Mouse (Mus musculus) limb, embryonic 12.5 days (tissue): ENCODE measurements around the gene Lrwd1. TPM values are rescaled to one million over a fixed set of nuclear protein-coding genes. Genes with fewer than 3 reads are reported as not detected.

Experiments
- ATAC-seq: fragments of 200-750 bp; cut with Nextera tagmentation; 2 replicates; pipeline ENCODE4 v1.8.0; 2017; ENCODE audit warnings: low read depth, moderate TSS enrichment; ENCODE audit not compliant: insufficient number of reproducible peaks, insufficient read depth, low FRiP score, low TSS enrichment
- H3K27ac ChIP-seq: fragments of 300-500 bp; sonication (generic); 2 replicates; pipeline ENCODE4 v1.5.1; 2016; ENCODE audit warnings: mild to moderate bottlenecking, moderate library complexity
- H3K27me3 ChIP-seq: fragments of 300-500 bp; sonication (generic); 2 replicates; pipeline ENCODE4 v1.6.1; 2016; ENCODE audit warnings: mild to moderate bottlenecking, moderate library complexity
- H3K36me3 ChIP-seq: fragments of 300-500 bp; sonication (generic); 2 replicates; pipeline ENCODE4 v1.6.1; 2016; ENCODE audit warnings: mild to moderate bottlenecking, moderate library complexity
- H3K4me1 ChIP-seq: fragments of 300-500 bp; sonication (generic); replicated peaks from 2 replicates; pipeline ENCODE4 v1.6.1; 2016
- H3K4me2 ChIP-seq: fragments of 300-500 bp; sonication (generic); 2 replicates; pipeline ENCODE4 v1.6.1; 2016; ENCODE audit warnings: mild to moderate bottlenecking, moderate library complexity
- H3K4me3 ChIP-seq: fragments of 300-500 bp; sonication (generic); replicated peaks from 2 replicates; pipeline ENCODE4 v1.5.1; 2016; ENCODE audit warnings: mild to moderate bottlenecking
- H3K9ac ChIP-seq: fragments of 300-500 bp; sonication (generic); replicated peaks from 2 replicates; pipeline ENCODE4 v1.6.1; 2016; ENCODE audit warnings: mild to moderate bottlenecking, moderate library complexity
- H3K9me3 ChIP-seq: fragments of 300-500 bp; sonication (generic); 2 replicates; pipeline ENCODE4 v1.6.1; 2016; ENCODE audit warnings: mild to moderate bottlenecking, moderate library complexity
- WGBS: fragments of 180-500 bp; shearing (Covaris S2); methylation state at CpG from one replicate; pipeline ENCODE4 v1.1.7; 2016; 5-methylcytosine and 5-hydroxymethylcytosine counted together
- polyA plus RNA-seq: library from polyadenylated mRNA; unstranded; fragments of >200 nt; fragmentation: Nextera tagmentation; extraction: Ambion mirVana; gene quantifications from 2 replicates; pipeline ENCODE4 v1.2.1, GENCODE M21; 2016

Lrwd1 gene
- polyA plus RNA-seq, 1 experiment from 2014 or later = 49.6 TPM

DNA sequence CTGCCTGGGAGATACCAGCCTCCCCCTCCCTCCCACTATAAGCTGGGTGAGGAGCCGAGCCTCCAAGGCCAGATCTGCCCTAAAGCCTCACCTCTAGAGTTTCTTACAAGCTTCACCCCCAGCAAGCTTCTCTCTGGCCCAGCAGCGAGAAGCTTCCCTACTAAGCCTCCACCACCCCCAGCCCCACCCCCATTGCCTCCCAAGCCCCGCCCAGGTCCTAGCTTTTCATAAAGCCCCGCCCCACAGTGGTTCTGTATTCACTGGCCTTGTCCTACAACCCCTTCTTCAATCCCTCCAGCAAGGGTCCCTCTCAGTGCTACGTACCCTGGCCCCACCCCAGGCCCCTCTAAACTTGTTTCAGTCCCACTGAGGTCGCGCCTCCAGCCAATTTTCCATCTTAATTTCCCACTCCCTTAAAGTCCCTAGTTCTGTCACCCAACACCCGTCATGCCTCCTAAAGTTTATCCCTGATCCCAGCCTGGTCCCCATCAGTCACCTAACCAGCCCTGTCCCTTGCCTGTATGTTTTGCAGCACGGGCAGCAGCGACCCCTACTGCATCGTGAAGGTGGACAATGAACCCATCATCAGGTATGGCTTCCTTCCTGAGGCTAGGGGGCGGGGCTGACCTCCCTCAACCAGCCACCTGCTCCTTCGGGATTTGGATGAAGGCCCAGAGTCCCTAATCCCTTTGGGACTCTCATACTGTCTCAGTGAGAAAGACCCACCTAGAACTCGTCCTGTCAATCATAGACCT lies 46.9 kb downstream of the Lrwd1 start:
- Histone ChIP-seq H3K27ac (no peak overlapping the region), H3K36me3 (no peaks in the 10 kb centered on the region; the same call in 1 of the 2 replicates), H3K4me1 (peaks cover 18% of the 10 kb centered on the region), H3K9me3 (no peaks in the 10 kb centered on the region), H3K4me2 (no peak overlapping the region), H3K4me3 (no peak overlapping the region), H3K9ac (no peak overlapping the region), H3K27me3 (peaks cover 45% of the 10 kb centered on the region)
- WGBS = 17% methylated on average over 14 of the region's 14 CpGs
- ATAC-seq = no peak

GRCm38 (mm10) chr5:136086290-136086689 lies 49.6 kb downstream of the Lrwd1 start:
- Histone ChIP-seq H3K9ac (no peak overlapping the region), H3K4me2 (no peak overlapping the region), H3K9me3 (no peaks in the 10 kb centered on the region), H3K27me3 (peaks cover 46% of the 10 kb centered on the region), H3K4me3 (no peak overlapping the region), H3K27ac (no peak overlapping the region), H3K4me1 (peaks cover 23% of the 10 kb centered on the region), H3K36me3 (no peaks in the 10 kb centered on the region; the same call in 1 of the 2 replicates)
- WGBS = 92% methylated on average over 8 of the region's 8 CpGs
- ATAC-seq = no peak

- 4% methylated on average over 21 of the region's 21 CpGs for WGBS
- no peaks in the 10 kb centered on the region for H3K9me3 ChIP-seq
- H3K27me3 ChIP-seq = peaks cover 46% of the 10 kb centered on the region
- peak overlapping the region; percentile 90 for H3K4me2 ChIP-seq
- H3K36me3 ChIP-seq = no peaks in the 10 kb centered on the region; the same call in 1 of the 2 replicates
- ATAC-seq = no peak
- peak overlapping the region; percentile 58 for H3K4me3 ChIP-seq
- H3K27ac ChIP-seq = peak overlapping the region; percentile 17; the same call in 1 of the 2 replicates
- H3K9ac ChIP-seq = peak overlapping the region; percentile 23; the same call in 1 of the 2 replicates
- H3K4me1 ChIP-seq = peaks cover 23% of the 10 kb centered on the region
These were observed 50.8 kb downstream of the Lrwd1 start for GRCm38 (mm10) chr5:136084891-136085651.

DNA sequence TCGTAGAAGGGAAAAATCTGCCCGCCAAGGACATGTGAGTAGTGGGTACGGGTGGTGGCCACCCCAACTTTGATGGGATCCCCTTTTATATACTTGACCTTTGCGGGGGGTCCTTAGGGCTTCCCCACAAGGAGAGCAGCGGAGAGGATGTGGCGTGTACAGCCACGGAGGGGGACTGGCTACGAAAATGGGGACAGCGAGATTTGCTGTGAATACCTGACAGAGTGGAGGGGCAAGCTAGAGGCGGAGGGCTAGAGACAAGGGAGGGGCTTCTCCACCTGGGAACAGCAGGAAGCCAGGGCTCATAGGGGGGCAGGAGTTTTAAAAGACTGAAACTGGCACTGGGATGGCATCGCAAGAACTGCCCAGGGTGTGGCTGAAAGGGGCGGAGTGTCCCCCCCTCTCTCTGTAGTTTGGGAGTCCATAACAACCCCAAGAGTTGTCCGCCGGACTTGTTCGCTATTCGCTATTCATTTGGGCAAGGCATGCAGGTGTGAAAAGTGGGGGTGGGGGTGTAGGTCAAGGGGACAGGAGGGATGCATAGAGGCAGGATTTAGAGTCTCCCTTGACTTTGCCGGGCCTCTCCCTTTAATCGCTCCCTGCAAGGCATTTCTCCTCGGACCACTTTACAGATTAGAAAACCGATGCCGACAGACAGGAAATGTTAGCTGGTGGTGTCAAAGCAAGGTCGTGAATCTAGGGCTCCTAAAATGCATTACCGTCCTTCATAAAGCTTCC lies 51.6 kb downstream of the Lrwd1 start:
- peaks cover 43% of the 10 kb centered on the region for H3K27me3 ChIP-seq
- H3K9me3 ChIP-seq = no peaks in the 10 kb centered on the region
- peak overlapping the region; percentile 58 for H3K4me3 ChIP-seq
- H3K27ac ChIP-seq = no peak overlapping the region
- H3K9ac ChIP-seq = peak overlapping the region; percentile 60
- WGBS = 2% methylated on average over 23 of the region's 23 CpGs
- H3K4me2 ChIP-seq = peak overlapping the region; percentile 90
- H3K4me1 ChIP-seq = peaks cover 23% of the 10 kb centered on the region
- peak; percentile 64 for ATAC-seq
- H3K36me3 ChIP-seq = no peaks in the 10 kb centered on the region; the same call in 1 of the 2 replicates

DNA sequence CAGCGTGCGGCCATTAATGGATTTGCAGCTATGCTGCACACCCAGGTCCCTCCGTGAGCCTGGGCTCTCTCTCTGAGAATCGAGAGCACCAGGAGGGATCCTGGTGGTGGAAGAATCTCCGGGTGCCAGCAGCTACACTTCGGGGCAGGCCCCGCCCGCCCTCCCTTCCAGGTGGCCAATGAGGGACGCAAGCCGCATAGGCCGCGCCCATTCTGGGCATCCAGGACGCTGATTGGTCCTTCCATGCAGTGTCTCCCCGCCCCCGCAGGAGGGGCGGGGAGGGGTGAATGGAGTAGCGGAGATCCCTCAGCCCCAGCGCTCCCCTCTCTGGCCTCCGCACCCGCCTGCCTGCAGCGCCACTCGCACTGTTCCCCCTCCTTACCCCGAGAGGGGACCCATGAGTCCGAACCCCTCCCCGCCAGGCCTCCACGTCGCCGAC lies 52.2 kb downstream of the Lrwd1 start, which contains the start of gene Rasa4:
Gene Rasa4 (plus strand): TSS at position 248 of the 439 bp plus-strand sequence.
- Histone ChIP-seq H3K9ac (peak within 1 kb of the TSS; percentile 60), H3K27ac (no peak within 1 kb of the TSS; the same call in 1 of the 2 replicates)

GRCm38 (mm10) chr5:136082345-136082744 lies 53.5 kb downstream of the Lrwd1 start:
- H3K36me3 ChIP-seq = no peaks in the 10 kb centered on the region; the same call in 1 of the 2 replicates
- no peak for ATAC-seq
- H3K4me1 ChIP-seq = peaks cover 23% of the 10 kb centered on the region
- H3K27me3 ChIP-seq = peaks cover 32% of the 10 kb centered on the region
- H3K27ac ChIP-seq = no peak overlapping the region
- no peak overlapping the region for H3K4me3 ChIP-seq
- 73% methylated on average over 4 of the region's 4 CpGs for WGBS
- H3K9ac ChIP-seq = no peak overlapping the region
- no peaks in the 10 kb centered on the region for H3K9me3 ChIP-seq
- H3K4me2 ChIP-seq = no peak overlapping the region

More for the DNA sequence above, 52.2 kb downstream of the Lrwd1 start, which contains the start of gene Rasa4:
- Histone ChIP-seq H3K36me3 (no peaks in the 10 kb centered on the region; the same call in 1 of the 2 replicates), H3K4me2 (peak within 1 kb of the TSS; percentile 90), H3K4me3 (peak within 1 kb of the TSS; percentile 58), H3K9me3 (no peaks in the 10 kb centered on the region), H3K4me1 (peaks cover 23% of the 10 kb centered on the region), H3K27me3 (peaks cover 37% of the 10 kb centered on the region)
- peak; percentile 92 for ATAC-seq
- under 1% methylated on average over 28 of the region's 28 CpGs for WGBS

- WGBS = 94% methylated on average over 5 of the region's 5 CpGs
- Histone ChIP-seq H3K27ac (no peak overlapping the region), H3K36me3 (no peaks in the 10 kb centered on the region), H3K4me2 (no peak overlapping the region), H3K4me1 (peaks cover 6% of the 10 kb centered on the region; the same call in 1 of the 2 replicates), H3K9ac (no peak overlapping the region), H3K27me3 (no peaks in the 10 kb centered on the region), H3K9me3 (no peaks in the 10 kb centered on the region), H3K4me3 (no peak overlapping the region)
- no peak for ATAC-seq
These were observed 57.7 kb downstream of the Lrwd1 start for GRCm38 (mm10) chr5:136078136-136078535.

GRCm38 (mm10) chr5:136077001-136077550 lies 58.8 kb downstream of the Lrwd1 start:
- ATAC-seq = no peak
- 84% methylated on average over 9 of the region's 9 CpGs for WGBS
- Histone ChIP-seq H3K9me3 (0 out of 2 replicates have a peak, but pooled peaks cover 1% of the 10 kb centered on the region), H3K9ac (no peak overlapping the region), H3K27me3 (no peaks in the 10 kb centered on the region), H3K27ac (no peak overlapping the region), H3K36me3 (no peaks in the 10 kb centered on the region), H3K4me2 (no peak overlapping the region), H3K4me3 (no peak overlapping the region), H3K4me1 (0 out of 2 replicates have a peak, but pooled peaks cover 9% of the 10 kb centered on the region)

GRCm38 (mm10) chr5:136076284-136076683 lies 59.6 kb downstream of the Lrwd1 start:
- Histone ChIP-seq H3K36me3 (no peaks in the 10 kb centered on the region), H3K9me3 (0 out of 2 replicates have a peak, but pooled peaks cover 3% of the 10 kb centered on the region), H3K4me2 (no peak overlapping the region), H3K27ac (no peak overlapping the region), H3K4me3 (no peak overlapping the region), H3K9ac (no peak overlapping the region), H3K27me3 (no peaks in the 10 kb centered on the region), H3K4me1 (0 out of 2 replicates have a peak, but pooled peaks cover 9% of the 10 kb centered on the region)
- WGBS = 52% methylated on average over 7 of the region's 7 CpGs
- no peak for ATAC-seq

DNA sequence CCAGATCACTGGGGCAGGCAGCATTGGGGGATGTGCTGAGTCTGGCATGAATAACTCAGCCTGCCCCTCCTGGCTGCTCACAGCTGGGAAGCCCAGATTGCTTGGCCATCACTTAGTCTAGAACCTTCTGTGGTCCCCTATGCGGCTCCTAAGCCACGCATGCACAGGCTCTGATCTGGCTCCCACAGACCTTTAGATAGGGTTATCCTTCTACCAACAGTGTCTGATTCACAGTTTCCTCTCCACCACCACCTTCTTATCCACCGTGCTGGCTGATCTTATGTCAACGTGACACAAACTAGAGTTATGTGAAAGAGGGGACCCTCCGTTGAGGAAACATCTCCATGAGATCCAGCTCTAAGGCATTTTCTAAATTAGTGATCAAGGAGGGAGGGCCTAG lies 60.8 kb downstream of the Lrwd1 start:
- Histone ChIP-seq H3K4me3 (no peak overlapping the region), H3K9me3 (0 out of 2 replicates have a peak, but pooled peaks cover 3% of the 10 kb centered on the region), H3K4me1 (0 out of 2 replicates have a peak, but pooled peaks cover 9% of the 10 kb centered on the region), H3K27ac (no peak overlapping the region), H3K27me3 (0 out of 2 replicates have a peak, but pooled peaks cover 3% of the 10 kb centered on the region), H3K9ac (no peak overlapping the region), H3K36me3 (no peaks in the 10 kb centered on the region), H3K4me2 (no peak overlapping the region)
- 92% methylated on average over 5 of the region's 5 CpGs for WGBS
- no peak for ATAC-seq
